Mouse (Mus musculus): Measurements from ENCODE around the gene Nup210l. TPM values are rescaled to one million over a fixed set of nuclear protein-coding genes. Genes with fewer than 3 reads are reported as not detected.

The Nup210l gene
- total RNA-seq, 2 experiments from 2014 or later, result 0.14 to 0.30 TPM

GRCm38 (mm10) chr3:90151086-90151740 lies 47.3 kb downstream of the Nup210l start:
- no peak for DNase-seq (ENCODE audit: low spot score in 2 of 2)

- DNase-seq (ENCODE audit: low spot score in 2 of 2), result no peak
Observed at GRCm38 (mm10) chr3:90155996-90156395, 52.1 kb downstream of the Nup210l start.

GRCm38 (mm10) chr3:90159757-90160156 lies 55.8 kb downstream of the Nup210l start:
- no peak for DNase-seq (ENCODE audit: low spot score in 2 of 2)

- no peak for DNase-seq (ENCODE audit: low spot score in 2 of 2)
Observed at GRCm38 (mm10) chr3:90161541-90161940, 57.6 kb downstream of the Nup210l start.

- DNase-seq (ENCODE audit: low spot score in 2 of 2), result no peak
Observed at GRCm38 (mm10) chr3:90179566-90179965, 75.6 kb downstream of the Nup210l start.

- no peak for DNase-seq (ENCODE audit: low spot score in 2 of 2)
Observed at GRCm38 (mm10) chr3:90183581-90183980, 79.6 kb downstream of the Nup210l start.

GRCm38 (mm10) chr3:90190859-90191510 lies 87.1 kb downstream of the Nup210l start:
- no peak for DNase-seq (ENCODE audit: low spot score in 2 of 2)

- DNase-seq (ENCODE audit: low spot score in 2 of 2), result no peak
Observed at GRCm38 (mm10) chr3:90194759-90195158, 90.8 kb downstream of the Nup210l start.

GRCm38 (mm10) chr3:90195644-90196043 lies 91.7 kb downstream of the Nup210l start:
- no peak for DNase-seq (ENCODE audit: low spot score in 2 of 2)

GRCm38 (mm10) chr3:90197548-90197947 lies 93.6 kb downstream of the Nup210l start:
- DNase-seq (ENCODE audit: low spot score in 2 of 2), result no peak

GRCm38 (mm10) chr3:90202884-90203283 lies 99.0 kb downstream of the Nup210l start:
- no peak for DNase-seq (ENCODE audit: low spot score in 2 of 2)

GRCm38 (mm10) chr3:90203619-90204018 lies 99.7 kb downstream of the Nup210l start:
- DNase-seq (ENCODE audit: low spot score in 2 of 2), result no peak

- DNase-seq (ENCODE audit: low spot score in 2 of 2), result no peak
Observed at GRCm38 (mm10) chr3:90204582-90204981, 100.7 kb downstream of the Nup210l start.

- no peak for DNase-seq (ENCODE audit: low spot score in 2 of 2)
Observed at GRCm38 (mm10) chr3:90208662-90209061, 104.7 kb downstream of the Nup210l start.

GRCm38 (mm10) chr3:90209908-90210566 lies 106.1 kb downstream of the Nup210l start:
- DNase-seq (ENCODE audit: low spot score in 2 of 2), result no peak

GRCm38 (mm10) chr3:90211475-90212398 lies 107.8 kb downstream of the Nup210l start:
- no peak for DNase-seq (ENCODE audit: low spot score in 2 of 2)

GRCm38 (mm10) chr3:90212723-90213122 lies 108.8 kb downstream of the Nup210l start:
- DNase-seq (ENCODE audit: low spot score in 2 of 2), result no peak

GRCm38 (mm10) chr3:90213377-90213866 lies 109.5 kb downstream of the Nup210l start, which contains the start of the genes Rps27 and Rab13:
Rps27 (minus strand) TSS chr3:90213651.
Rab13 (plus strand) TSS chr3:90213695.
- DNase-seq (ENCODE audit: low spot score in 2 of 2), result peak; percentile 87 to 90

- no peak for DNase-seq (ENCODE audit: low spot score in 2 of 2)
Observed at GRCm38 (mm10) chr3:90213956-90214684, 110.2 kb downstream of the Nup210l start.

GRCm38 (mm10) chr3:90215825-90216380 lies 112.0 kb downstream of the Nup210l start:
- DNase-seq (ENCODE audit: low spot score in 2 of 2), result no peak
